Mouse (Mus musculus): Measurements from ENCODE around the gene Glud1.

- TF ChIP-seq POLR2A (IDR thresholded peaks at IDR 0.05; ENCODE audit: insufficient read length, low read depth): no peak
- TF ChIP-seq TCF12 (IDR thresholded peaks at IDR 0.05; ENCODE audit: insufficient read depth, poor library complexity, severe bottlenecking): no peak
- TF ChIP-seq MYOD1 (IDR thresholded peaks at IDR 0.05; ENCODE audit: control insufficient read depth in 1 of 3, insufficient read length in 2 of 3, low read depth in 2 of 3): no peak
- TF ChIP-seq MAX (IDR thresholded peaks at IDR 0.05; ENCODE audit: low read depth): no peak
These were observed 51.6 kb downstream of the Glud1 start for GRCm38 (mm10) chr14:34362135-34362534.

Measured in myocyte (in vitro differentiated cells).